Mouse (Mus musculus) heart, adult 2 months (tissue): ENCODE data around the gene Igfbp6. TPM values are rescaled to one million over a fixed set of nuclear protein-coding genes. Genes with fewer than 3 reads are reported as not detected.

Experiments
- DNase-seq, 2 experiments: peaks; one replicate each; pipeline ENCODE4 v3.0.0; 2021
- H3K27ac ChIP-seq: fragments of 200-600 bp; 2 replicates; pipeline ENCODE4 v1.8.1; 2022
- H3K27me3 ChIP-seq: fragments of 200-500 bp; 2 replicates; pipeline ENCODE4 v1.6.1; 2012; ENCODE audit warnings: mild to moderate bottlenecking, low read length, inconsistent platforms, mixed read lengths; ENCODE audit not compliant: control insufficient read depth, insufficient read depth
- H3K36me3 ChIP-seq: fragments of 200-500 bp; 2 replicates; pipeline ENCODE4 v1.6.1; 2012; ENCODE audit warnings: low read length, inconsistent platforms; ENCODE audit not compliant: control insufficient read depth, insufficient read depth
- H3K4me1 ChIP-seq: fragments of 200-500 bp; 2 replicates; pipeline ENCODE4 v1.6.1; 2011; ENCODE audit warnings: low read length; ENCODE audit not compliant: control insufficient read depth, insufficient read depth
- H3K4me3 ChIP-seq: fragments of 200-600 bp; 2 replicates; pipeline ENCODE4 v1.8.1; 2022
- H3K79me2 ChIP-seq: fragments of 200-500 bp; replicated peaks from 2 replicates; pipeline ENCODE4 v1.6.1; 2012; ENCODE audit warnings: mild to moderate bottlenecking, inconsistent platforms, low read length, moderate library complexity, mixed read lengths; ENCODE audit not compliant: control insufficient read depth, insufficient read depth
- H3K9ac ChIP-seq: fragments of 200-500 bp; 2 replicates; pipeline ENCODE4 v1.6.1; 2012; ENCODE audit warnings: low read depth, mild to moderate bottlenecking, control low read depth, inconsistent platforms, low read length, mixed read lengths
- CTCF ChIP-seq: fragments of 200-600 bp; IDR thresholded peaks from 2 replicates; pipeline ENCODE4 v1.8.1; 2022; ENCODE audit warnings: antibody characterized with exemption, mild to moderate bottlenecking, moderate library complexity
- EP300 ChIP-seq: fragments of 200-500 bp; IDR thresholded peaks from 2 replicates; pipeline ENCODE4 v1.6.1; 2011; ENCODE audit warnings: low read depth, low read length, control low read depth; ENCODE audit not compliant: insufficient read depth
- POLR2A ChIP-seq: fragments of 200-500 bp; IDR thresholded peaks from 2 replicates; pipeline ENCODE4 v1.6.1; 2011; ENCODE audit warnings: mild to moderate bottlenecking, low read depth, low read length, control low read depth; ENCODE audit not compliant: insufficient read depth
- WGBS: fragments of 180-500 bp; shearing (Covaris S2); methylation state at CpG from one replicate; pipeline ENCODE4 v1.1.7; 2018; 5-methylcytosine and 5-hydroxymethylcytosine counted together
- intact Hi-C: fragments of 180-260 bp; cut with DNase I; formaldehyde crosslinking; loops from one replicate; pipeline ENCODE4 v1.15.1; 2025
- polyA plus RNA-seq: library from polyadenylated mRNA; depleted of rRNA; stranded (reverse); fragments of >200 nt; gene quantifications from 2 replicates; pipeline ENCODE4 v1.2.3, GENCODE M21; 2012; rRNA removed
- total RNA-seq, 2 experiments: library from RNA; stranded (reverse); gene quantifications; 2 replicates each; pipeline ENCODE4 v1.2.3; 2021

Gene Igfbp6
- total and polyA plus RNA-seq, 3 experiments, result 28.9 to 56.1 (median 31.7) TPM

DNA sequence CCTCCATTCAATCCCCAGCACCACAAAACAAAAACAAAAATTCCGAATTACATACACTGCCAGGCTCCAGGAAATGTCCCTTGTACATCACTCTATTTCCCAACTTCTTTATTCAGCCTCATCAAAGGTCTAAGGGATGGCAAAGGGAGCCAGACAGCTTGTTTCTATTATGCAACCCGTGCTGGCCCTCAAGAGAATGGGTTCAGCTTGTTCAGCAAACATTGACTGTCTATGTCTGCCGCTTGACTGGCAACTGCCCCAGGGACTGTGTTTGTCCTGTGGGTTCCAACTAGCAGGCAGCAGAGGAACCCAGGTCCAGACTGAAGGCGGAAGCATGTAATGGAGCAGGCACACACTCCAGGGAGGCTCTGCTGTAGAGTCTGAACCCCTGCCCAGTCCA lies 54.7 kb downstream of the Igfbp6 start:
- intact Hi-C loops, result no loop called here
- no peak overlapping the region for H3K27ac ChIP-seq
- no peak overlapping the region for H3K4me3 ChIP-seq
- peaks cover 2% of the 10 kb centered on the region for H3K36me3 ChIP-seq
- H3K79me2 ChIP-seq, result no peaks in the 10 kb centered on the region
- no peaks in the 10 kb centered on the region for H3K27me3 ChIP-seq
- H3K9ac ChIP-seq, result no peak overlapping the region
- H3K4me1 ChIP-seq, result no peaks in the 10 kb centered on the region
- DNase-seq, result no peak
- no peak for TF ChIP-seq CTCF
- no peak for TF ChIP-seq POLR2A
- no peak for TF ChIP-seq EP300
- WGBS, result 80% methylated on average over 4 of the region's 4 CpGs

Other genes with a start within 250 kb of the Igfbp6 start
- gene Krt4, start 219.6 kb upstream of the Igfbp6 start, total RNA-seq, result not detected
- gene Krt4, start 219.6 kb upstream of the Igfbp6 start, polyA plus RNA-seq, result 0.43 TPM in 1 of 2 replicates, not detected in the other
- gene Krt79, start 204.0 kb upstream of the Igfbp6 start, total RNA-seq, result under 1 TPM in 1 of 2 experiments, not detected in 1; 0.27 TPM
- gene Krt79, start 204.0 kb upstream of the Igfbp6 start, polyA plus RNA-seq, result 1.5 and 2.3 TPM in 2 replicates
- under 1 TPM in 1 of 2 experiments, not detected in 1; 0.08 TPM for gene Krt78, start 190.1 kb upstream of the Igfbp6 start, total RNA-seq
- not detected in 2 replicates for gene Krt78, start 190.1 kb upstream of the Igfbp6 start, polyA plus RNA-seq
- 1 to 10 TPM; 1.7 TPM for gene Krt8, start 139.9 kb upstream of the Igfbp6 start, total RNA-seq
- gene Krt8, start 139.9 kb upstream of the Igfbp6 start, polyA plus RNA-seq, result 2.3 and 9.8 TPM in 2 replicates
- 1 to 10 TPM; 2.6 to 2.7 TPM for gene Krt18, start 116.2 kb upstream of the Igfbp6 start, total RNA-seq
- gene Krt18, start 116.2 kb upstream of the Igfbp6 start, polyA plus RNA-seq, result 2.7 and 6.7 TPM in 2 replicates
- gene Eif4b, start 70.6 kb upstream of the Igfbp6 start, total RNA-seq, result 100 to 1,000 TPM; 138 to 177 TPM
- gene Eif4b, start 70.6 kb upstream of the Igfbp6 start, polyA plus RNA-seq, result 50.7 and 87.9 TPM in 2 replicates
- 100 to 1,000 TPM; 114 to 130 TPM for gene Tns2, start 43.9 kb upstream of the Igfbp6 start, total RNA-seq
- gene Tns2, start 43.9 kb upstream of the Igfbp6 start, polyA plus RNA-seq, result 157 and 184 TPM in 2 replicates
- gene Spryd3, start 8.1 kb upstream of the Igfbp6 start, total RNA-seq, result 10 to 100 TPM; 13.4 to 14.2 TPM
- 23.1 and 24.2 TPM in 2 replicates for gene Spryd3, start 8.1 kb upstream of the Igfbp6 start, polyA plus RNA-seq
- gene Soat2, start 6.2 kb downstream of the Igfbp6 start, total RNA-seq, result under 1 TPM in 1 of 2 experiments, not detected in 1; 0.09 TPM
- gene Soat2, start 6.2 kb downstream of the Igfbp6 start, polyA plus RNA-seq, result 0.12 and 0.16 TPM in 2 replicates
- gene Zfp740, start 58.9 kb downstream of the Igfbp6 start, total RNA-seq, result 10 to 100 TPM; 31.6 to 32.8 TPM
- 16.2 and 29.9 TPM in 2 replicates for gene Zfp740, start 58.9 kb downstream of the Igfbp6 start, polyA plus RNA-seq
- 10 to 100 TPM; 13.1 to 15.6 TPM for gene Csad, start 60.4 kb downstream of the Igfbp6 start, total RNA-seq
- 33.4 and 42.1 TPM in 2 replicates for gene Csad, start 60.4 kb downstream of the Igfbp6 start, polyA plus RNA-seq
- gene Itgb7, start 87.6 kb downstream of the Igfbp6 start, total RNA-seq, result 1 to 10 TPM; 1.5 to 2.0 TPM
- 2.4 and 4.6 TPM in 2 replicates for gene Itgb7, start 87.6 kb downstream of the Igfbp6 start, polyA plus RNA-seq
- gene Rarg, start 113.2 kb downstream of the Igfbp6 start, total RNA-seq, result 10 to 100 TPM; 18.1 to 20.3 TPM
- 19.9 and 26.9 TPM in 2 replicates for gene Rarg, start 113.2 kb downstream of the Igfbp6 start, polyA plus RNA-seq
- not detected for gene Gm9918, start 126.2 kb downstream of the Igfbp6 start, total RNA-seq
- 0.06 TPM in 1 of 2 replicates, not detected in the other for gene Gm9918, start 126.2 kb downstream of the Igfbp6 start, polyA plus RNA-seq
- gene Mfsd5, start 135.1 kb downstream of the Igfbp6 start, total RNA-seq, result 10 to 100 TPM; 17.0 to 19.4 TPM
- gene Mfsd5, start 135.1 kb downstream of the Igfbp6 start, polyA plus RNA-seq, result 37.8 and 47.9 TPM in 2 replicates
- gene Espl1, start 151.9 kb downstream of the Igfbp6 start, total RNA-seq, result 1 to 10 TPM; 1.0 to 1.4 TPM
- gene Espl1, start 151.9 kb downstream of the Igfbp6 start, polyA plus RNA-seq, result 1.6 and 2.4 TPM in 2 replicates
- 100 to 1,000 TPM; 287 to 351 TPM for gene Pfdn5, start 181.8 kb downstream of the Igfbp6 start, total RNA-seq
- gene Pfdn5, start 181.8 kb downstream of the Igfbp6 start, polyA plus RNA-seq, result 82.0 and 160 TPM in 2 replicates
- gene Myg1, start 187.3 kb downstream of the Igfbp6 start, total RNA-seq, result 10 to 100 TPM; 19.0 to 24.1 TPM
- 27.8 and 36.7 TPM in 2 replicates for gene Myg1, start 187.3 kb downstream of the Igfbp6 start, polyA plus RNA-seq
- gene Aaas, start 206.4 kb downstream of the Igfbp6 start, total RNA-seq, result 10 to 100 TPM; 10.8 to 13.2 TPM
- 22.1 and 26.2 TPM in 2 replicates for gene Aaas, start 206.4 kb downstream of the Igfbp6 start, polyA plus RNA-seq
- not detected for gene Sp7, start 222.8 kb downstream of the Igfbp6 start, total RNA-seq
- gene Sp7, start 222.8 kb downstream of the Igfbp6 start, polyA plus RNA-seq, result 0.06 TPM in 1 of 2 replicates, not detected in the other